Mouse (Mus musculus): Measurements from ENCODE around the gene Capns1.

GRCm38 (mm10) chr7:30199498-30200139 is 1.0 kb upstream of the Capns1 start:
- no peak for TF ChIP-seq CTCF (conservative IDR thresholded peaks at IDR 0.05; ENCODE audit: insufficient read depth, insufficient read length, low read depth, low read length)
- TF ChIP-seq POLR2A (IDR thresholded peaks at IDR 0.05; ENCODE audit: low read depth, low read length), result no peak

Measured in kidney, adult 2 months (tissue).